In the genomic region with DNA sequence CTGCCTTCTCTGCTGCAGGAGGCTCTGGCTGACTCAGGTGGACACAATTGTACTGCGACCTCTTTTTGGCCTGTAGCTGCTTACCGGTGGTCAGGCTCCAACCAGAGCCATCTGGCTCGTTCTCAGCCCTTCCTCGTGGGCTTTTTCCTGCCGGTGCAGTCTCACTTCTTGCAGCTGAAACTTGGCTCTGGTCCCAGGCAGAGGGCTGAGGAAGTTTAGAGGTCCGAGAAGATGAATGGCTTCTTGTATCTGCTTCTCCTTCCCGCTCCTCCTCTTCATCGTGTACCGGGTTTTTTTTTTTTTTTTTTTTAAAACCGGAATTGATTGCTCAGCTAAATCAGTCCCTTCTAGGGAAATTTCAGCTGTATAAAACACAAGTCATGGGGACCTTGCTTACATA, we compare ENCODE assay signal across 8 mouse cellular contexts. TPM values are rescaled to one million over a fixed set of nuclear protein-coding genes. Genes with fewer than 3 reads are reported as not detected.
A peak's percentile ranks its signal among the peaks of the same experiment; 100 is the strongest.
DNase-seq lines count a peak whose midpoint lies in the region; ATAC-seq lines count a peak whose summit lies in the region.
"Had no signal": no experiment of that assay in that cellular context is flagged by ENCODE, and none has a peak within 500 bp of the region (broad histone marks: within the 10 kb centered on the region; RNA-seq: fewer than 3 reads in every experiment).

No protein-coding gene starts in this region.

- H3K9me3 ChIP-seq in heart, embryonic 15.5 days (replicated peaks), result no peaks in the 10 kb centered on the region
- H3K9me3 ChIP-seq: limb, embryonic 13.5 days had no signal

- peak overlapping the region; percentile 46 for H3K27ac ChIP-seq in heart, embryonic 15.5 days
- H3K27ac ChIP-seq: limb, embryonic 13.5 days had no signal

- no peak overlapping the region for H3K9ac ChIP-seq in heart, embryonic 15.5 days
- H3K9ac ChIP-seq: limb, embryonic 13.5 days had no signal

- 22% methylated on average over 10 of the region's 10 CpGs for WGBS in heart, embryonic 15.5 days

- H3K36me3 ChIP-seq in heart, embryonic 15.5 days, result peaks cover 26% of the 10 kb centered on the region

- no peak overlapping the region for H3K4me3 ChIP-seq in heart, embryonic 15.5 days
- H3K4me3 ChIP-seq: limb, embryonic 13.5 days had no signal

- peak; percentile 66 for DNase-seq in urinary bladder, postnatal 14 days (ENCODE audit: low spot score)
- no peak for DNase-seq in urinary bladder, postnatal 10 days (ENCODE audit: low spot score)
- peak; percentile 70 to 80 for DNase-seq in cerebellum, adult 18-20 months
- peak; percentile 94 to 96 for DNase-seq in kidney, postnatal 25 days
- DNase-seq in lung, postnatal 4 days, result peak; percentile 73 to 83
- no peak for DNase-seq in thymus, postnatal 25 days

- H3K4me1 ChIP-seq in heart, embryonic 15.5 days (replicated peaks), result peaks cover 24% of the 10 kb centered on the region

- H3K4me2 ChIP-seq in heart, embryonic 15.5 days, result peak overlapping the region; percentile 27; the same call in 1 of the 2 replicates
- H3K4me2 ChIP-seq: limb, embryonic 13.5 days had no signal

- ATAC-seq in heart, embryonic 15.5 days (replicated peaks; ENCODE audit: insufficient number of reproducible peaks, insufficient read depth, low FRiP score, low read depth), result peak; percentile 59

- no peaks in the 10 kb centered on the region for H3K27me3 ChIP-seq in heart, embryonic 15.5 days
- H3K27me3 ChIP-seq: limb, embryonic 13.5 days had no signal

RNA-seq across cellular contexts. Expression of a gene that starts 18.0 kb away (rescaled TPM):
- 9.1 and 14.4 TPM in 2 replicates for polyA plus RNA-seq in heart, embryonic 15.5 days (2015; fragmentation: Nextera tagmentation; extraction: Ambion mirVana)

RNA-seq across cellular contexts. Expression of a gene that starts 32.9 kb away (rescaled TPM):
- polyA plus RNA-seq in heart, embryonic 15.5 days (2015; fragmentation: Nextera tagmentation; extraction: Ambion mirVana), result 12.4 and 15.4 TPM in 2 replicates

Comparison
In these comparisons a context has a peak if more than half of its experiments do, and no peak if none do; other contexts are left out.
1. DNase-seq: peak in urinary bladder, postnatal 14 days (single experiment), cerebellum, adult 18-20 months (2 of 2), kidney, postnatal 25 days (2 of 2) and lung, postnatal 4 days (2 of 2); none in urinary bladder, postnatal 10 days (single experiment) and thymus, postnatal 25 days (single experiment).